Mouse (Mus musculus) heart, adult 8-10 months (tissue): ENCODE results near the gene Hes2. TPM values are rescaled to one million over a fixed set of nuclear protein-coding genes. Genes with fewer than 3 reads are reported as not detected.

Experiments used
- DNase-seq: peaks from one replicate; pipeline ENCODE4 v3.0.0; 2022; ENCODE audit warnings: low spot score
- total RNA-seq, 4 experiments: library from RNA; stranded (reverse); gene quantifications; 2 replicates each; pipeline ENCODE4 v1.2.4; 2022

Gene Hes2
- total RNA-seq, 4 experiments from 2014 or later, result not detected

GRCm38 (mm10) chr4:152185510-152186204, 27.0 kb downstream of the Hes2 start:
- peak; percentile 64 for DNase-seq

GRCm38 (mm10) chr4:152186205-152187082, 27.8 kb downstream of the Hes2 start:
- no peak for DNase-seq

GRCm38 (mm10) chr4:152187142-152187541, 28.5 kb downstream of the Hes2 start:
- no peak for DNase-seq

- no peak for DNase-seq
Observed at GRCm38 (mm10) chr4:152188651-152189050, 30.0 kb downstream of the Hes2 start.

GRCm38 (mm10) chr4:152189071-152189470, 30.4 kb downstream of the Hes2 start:
- no peak for DNase-seq

- no peak for DNase-seq
Observed at GRCm38 (mm10) chr4:152189691-152190090, 31.0 kb downstream of the Hes2 start.

DNA sequence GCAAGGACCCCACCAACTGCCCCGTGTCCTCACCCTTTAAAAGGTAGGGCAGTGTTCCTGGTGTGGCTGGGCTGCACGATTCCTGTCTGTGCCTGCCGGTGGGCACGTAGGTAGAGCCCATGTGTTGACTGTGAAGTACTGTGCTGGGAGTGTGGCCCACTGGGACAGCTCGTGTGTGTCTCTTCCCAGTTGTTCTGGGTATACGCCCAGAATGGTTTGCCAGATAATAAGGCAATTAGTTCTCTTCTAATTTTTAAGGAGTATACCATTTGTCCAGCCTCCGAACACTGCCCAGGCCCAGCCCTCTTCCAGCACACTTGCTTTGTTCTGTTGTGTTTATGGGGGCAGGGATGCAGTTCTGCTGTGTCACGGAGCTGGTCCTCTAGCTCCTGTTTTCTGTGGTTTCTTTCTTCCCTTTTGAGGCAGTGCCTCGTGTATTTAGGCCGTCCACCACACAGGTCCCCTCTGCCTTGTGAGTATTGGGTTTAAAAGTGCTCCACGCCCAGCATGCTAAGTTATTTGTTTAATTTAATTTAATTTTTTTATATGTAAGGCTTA, 31.5 kb downstream of the Hes2 start:
- DNase-seq, result no peak

DNA sequence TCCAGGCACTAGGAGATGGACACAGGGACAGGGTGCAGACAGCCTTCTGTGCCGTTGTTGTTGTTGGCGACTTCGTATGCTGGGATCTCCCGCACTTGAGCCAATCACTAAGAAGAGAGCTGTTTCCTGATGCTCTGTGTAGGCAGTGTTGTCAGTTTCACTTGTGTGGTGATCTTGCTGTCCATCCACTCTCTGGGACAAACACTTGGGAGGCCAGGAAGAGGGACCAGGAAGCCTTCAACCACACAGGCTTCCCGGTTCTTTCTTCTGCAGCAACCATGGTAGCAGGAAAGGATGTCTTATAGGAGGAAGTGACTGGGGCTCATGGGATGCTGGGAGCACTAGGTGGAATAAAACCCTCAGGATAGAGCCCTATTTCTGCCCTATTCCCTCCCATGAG, 32.0 kb downstream of the Hes2 start:
- DNase-seq, result no peak

- no peak for DNase-seq
Observed at GRCm38 (mm10) chr4:152192569-152192968, 33.9 kb downstream of the Hes2 start.

DNA sequence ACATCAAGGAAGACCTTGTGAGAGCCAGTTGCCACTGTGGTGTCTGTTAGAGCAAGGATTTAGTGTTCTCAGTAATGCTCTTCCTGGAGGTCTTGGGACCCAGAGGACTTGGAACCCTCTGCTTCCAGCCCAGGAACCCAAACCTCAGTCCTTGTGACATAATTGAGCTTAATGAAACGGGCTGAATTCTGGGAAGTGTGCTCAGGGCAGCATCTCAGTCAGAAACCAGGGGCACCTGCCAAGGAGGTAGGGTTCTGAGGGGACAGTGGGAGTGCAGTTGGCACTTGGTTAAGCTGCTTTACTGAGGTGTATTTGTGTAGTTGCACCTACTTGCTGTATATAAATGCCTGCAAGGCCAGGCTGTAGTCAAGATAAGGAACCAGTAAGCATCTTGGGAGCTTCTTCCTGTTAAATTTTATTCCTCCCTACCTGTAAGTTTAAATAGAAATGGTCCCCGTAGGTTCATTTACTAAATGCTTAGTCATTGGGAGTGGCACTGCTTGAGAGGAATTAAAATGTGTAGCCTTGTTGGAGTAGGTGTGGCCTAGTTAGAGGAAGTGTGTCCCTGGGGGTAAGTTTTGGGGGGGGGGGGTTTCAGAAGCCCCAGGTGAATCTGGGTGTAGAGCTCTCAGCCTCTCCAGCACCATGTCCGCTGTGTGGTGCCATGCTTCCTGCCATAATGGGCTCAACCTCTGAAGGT, 36.0 kb downstream of the Hes2 start:
- no peak for DNase-seq

- no peak for DNase-seq
Observed at GRCm38 (mm10) chr4:152196276-152196675, 37.6 kb downstream of the Hes2 start.

- DNase-seq, result no peak
Observed at GRCm38 (mm10) chr4:152197545-152197944, 38.9 kb downstream of the Hes2 start.

- DNase-seq, result no peak
Observed at GRCm38 (mm10) chr4:152199617-152200016, 41.0 kb downstream of the Hes2 start.

GRCm38 (mm10) chr4:152201492-152201891, 42.8 kb downstream of the Hes2 start:
- DNase-seq, result no peak

DNA sequence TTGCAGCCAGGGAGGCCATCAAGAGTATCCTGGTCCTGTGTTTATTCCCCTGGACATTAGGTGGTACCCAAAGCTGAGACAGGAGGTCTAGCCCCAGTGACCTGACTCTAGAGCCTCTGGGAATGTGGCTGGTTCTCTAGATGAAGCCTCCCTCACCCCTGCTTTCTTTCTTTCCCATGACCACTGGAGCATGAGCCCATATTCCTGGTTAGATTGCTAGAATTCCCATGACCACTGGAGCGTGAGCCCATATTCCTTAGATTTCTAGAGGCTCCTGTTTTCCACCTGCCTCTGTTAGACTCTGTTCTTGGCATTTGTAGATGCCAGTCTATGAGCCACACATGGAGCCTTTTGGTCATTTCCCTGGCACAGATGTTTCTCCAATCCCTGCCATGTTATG, 43.8 kb downstream of the Hes2 start:
- no peak for DNase-seq

- no peak for DNase-seq
Observed at GRCm38 (mm10) chr4:152202905-152203304, 44.2 kb downstream of the Hes2 start.

DNA sequence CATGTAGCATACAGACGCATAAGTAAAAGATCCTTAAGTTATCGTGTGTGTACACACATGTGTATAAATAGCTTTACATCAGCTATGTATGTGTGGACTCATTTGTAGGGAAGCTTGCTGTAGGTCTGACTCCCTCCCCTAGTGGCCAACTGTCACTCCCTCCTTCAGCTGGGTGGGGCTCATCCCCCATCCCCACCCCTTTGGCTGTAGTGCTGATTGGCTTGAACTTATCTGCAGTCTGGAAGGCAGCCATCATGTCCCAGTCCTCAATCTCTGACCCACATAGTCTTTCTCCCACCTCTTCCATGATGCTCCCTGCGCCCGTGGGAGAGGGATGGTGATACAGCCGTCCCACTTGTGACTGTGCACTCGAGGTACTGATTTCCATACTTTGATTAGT, 46.0 kb downstream of the Hes2 start:
- no peak for DNase-seq

- DNase-seq, result no peak
Observed at GRCm38 (mm10) chr4:152206199-152206598, 47.5 kb downstream of the Hes2 start.

- no peak for DNase-seq
Observed at GRCm38 (mm10) chr4:152209623-152210022, 51.0 kb downstream of the Hes2 start.
